Comparison of ENCODE assay signal across 31 mouse cellular contexts in the genomic region with DNA sequence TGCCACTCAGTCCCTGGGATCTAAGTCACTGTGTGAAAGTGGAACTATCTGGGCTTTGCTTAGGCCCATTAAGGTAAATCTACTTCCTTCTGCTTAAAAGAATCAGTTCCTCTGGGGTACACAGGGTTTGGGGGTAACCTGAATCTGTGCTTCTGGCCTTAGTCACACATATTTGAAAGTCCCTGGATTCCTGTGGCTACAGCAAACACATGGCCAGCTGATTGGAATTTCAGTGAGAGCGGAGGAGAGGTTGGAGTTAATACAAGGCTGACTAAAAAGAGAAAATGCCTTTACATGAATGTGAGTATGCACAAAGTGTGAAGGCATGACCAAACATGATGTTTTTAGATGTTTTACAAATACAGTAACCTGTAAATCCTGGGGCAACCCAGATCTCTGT. TPM values are rescaled to one million over a fixed set of nuclear protein-coding genes. Genes with fewer than 3 reads are reported as not detected.
DNase-seq lines count a peak whose midpoint lies in the region; ATAC-seq and TF ChIP-seq lines count a peak whose summit lies in the region.
"Had no signal": no experiment of that assay in that cellular context is flagged by ENCODE, and none has a peak within 500 bp of the region (broad histone marks: within the 10 kb centered on the region; RNA-seq: fewer than 3 reads in every experiment).

No protein-coding gene starts in this region.

- peak overlapping the region; percentile 27 for H3K4me2 ChIP-seq in myocyte (ENCODE audit: low read depth)
- H3K4me2 ChIP-seq: embryonic facial prominence, embryonic 13.5 days; forebrain, embryonic 13.5 days; heart, embryonic 13.5 days; hindbrain, embryonic 14.5 days had no signal

- TF ChIP-seq CTCF in C2C12 (IDR thresholded peaks at IDR 0.05; ENCODE audit: control insufficient read depth, insufficient read depth, insufficient read length), result no peak
- no peak for TF ChIP-seq CTCF in Patski (IDR thresholded peaks at IDR 0.05)
- no peak for TF ChIP-seq CTCF in lung, adult 2 months (IDR thresholded peaks at IDR 0.05; ENCODE audit: insufficient read depth, low read length)

- no peaks in the 10 kb centered on the region for H3K4me1 ChIP-seq in lung, adult 2 months (ENCODE audit: control insufficient read depth, insufficient read depth, low read length)
- H3K4me1 ChIP-seq: embryonic facial prominence, embryonic 10.5 days; embryonic facial prominence, embryonic 13.5 days; forebrain, embryonic 10.5 days; forebrain, embryonic 13.5 days; heart, embryonic 10.5 days; heart, embryonic 13.5 days had no signal

- ATAC-seq in Patski, result peak; percentile 95
- ATAC-seq: forebrain, embryonic 13.5 days; forebrain, embryonic 16.5 days had no signal

- in situ Hi-C loops in Patski (cut with MboI; ENCODE audit: low pct_unique_long_range_greater_than_20kb), result no loop called here

- H3K27me3 ChIP-seq in C2C12 (ENCODE audit: control insufficient read depth, insufficient read depth, insufficient read length) (no peaks in the 10 kb centered on the region), Patski (no peaks in the 10 kb centered on the region), myocyte (ENCODE audit: control insufficient read depth, insufficient read depth, insufficient read length) (no peaks in the 10 kb centered on the region)
- H3K27me3 ChIP-seq: embryonic facial prominence, embryonic 13.5 days had no signal

- WGBS in lung, adult 2 months, result 86% methylated on average over 1 of the region's 1 CpGs

- H3K36me3 ChIP-seq in C2C12 (ENCODE audit: control insufficient read depth, insufficient read depth) (no peaks in the 10 kb centered on the region), myocyte (ENCODE audit: control insufficient read depth, insufficient read depth) (no peaks in the 10 kb centered on the region)
- H3K36me3 ChIP-seq: embryonic facial prominence, embryonic 10.5 days; embryonic facial prominence, embryonic 13.5 days; forebrain, embryonic 10.5 days; G1E; heart, embryonic 10.5 days; heart, embryonic 13.5 days had no signal

- no peak for TF ChIP-seq POLR2A in myocyte (IDR thresholded peaks at IDR 0.05; ENCODE audit: insufficient read length, low read depth)
- no peak for TF ChIP-seq POLR2A in lung, adult 2 months (IDR thresholded peaks at IDR 0.05; ENCODE audit: borderline replicate concordance, extremely low read depth, low read depth, low read length)

- intact Hi-C loops in left cerebral cortex, postnatal 25 days (cut with DNase I), result no loop called here

- H3K4me3 ChIP-seq in C2C12 (ENCODE audit: insufficient read depth, poor library complexity, severe bottlenecking), result no peak overlapping the region
- no peak overlapping the region for H3K4me3 ChIP-seq in myocyte
- H3K4me3 ChIP-seq in lung, adult 2 months (replicated peaks; ENCODE audit: extremely low read depth, low read depth, low read length), result no peak overlapping the region
- H3K4me3 ChIP-seq: embryonic facial prominence, embryonic 10.5 days; embryonic facial prominence, embryonic 13.5 days; forebrain, embryonic 10.5 days; forebrain, embryonic 13.5 days; heart, adult 2 months; heart, embryonic 10.5 days; heart, embryonic 13.5 days had no signal

- CTCF ChIA-PET in Patski (lab: Charles Lee), result no interaction called here

- H3ac ChIP-seq in C2C12 (ENCODE audit: control insufficient read depth, insufficient read length, low read depth) (no peak overlapping the region), myocyte (ENCODE audit: control insufficient read depth, insufficient read length) (no peak overlapping the region)

- POLR2A ChIA-PET in Patski (lab: Charles Lee), result interaction anchor here (0.6 to 0.9 kb wide), 3 partner anchors 14 to 87 kb away, joined by 3 to 5 read pairs (median 4); no protein-coding TSS in a partner anchor

- H3K79me2 ChIP-seq in C2C12 (ENCODE audit: control insufficient read depth, insufficient read depth), result no peaks in the 10 kb centered on the region
- no peaks in the 10 kb centered on the region for H3K79me2 ChIP-seq in myocyte (ENCODE audit: control insufficient read depth, insufficient read depth)

- H3K79me3 ChIP-seq in C2C12 (ENCODE audit: low read depth), result no peaks in the 10 kb centered on the region

- DNase-seq in 3134 (ENCODE audit: extremely low read depth, insufficient read length, low spot score) (peak; percentile 67), Patski (ENCODE audit: low read depth, low spot score) (no peak)
- no peak for DNase-seq in lung, adult 2 months
- DNase-seq in embryo, embryonic 10.5 days (ENCODE audit: low spot score), result no peak
- no peak for DNase-seq in left cerebral cortex, postnatal 25 days (ENCODE audit: low spot score in 2 of 2)
- DNase-seq: adrenal gland, adult 2 months; adrenal gland, postnatal 14 days; cerebellum, adult 11 months; cerebellum, adult 2 months; cerebellum, adult 9-11 months; cerebellum, postnatal 25 days; embryo, embryonic 11 days; gastrocnemius, postnatal 10 days; gastrocnemius, postnatal 36 days; heart, adult 2 months; heart, postnatal 14 days; heart, postnatal 4 days had no signal

TF ChIP-seq in C2C12, 6 proteins besides CTCF, POLR2A, EP300 and RAD21:
- no peak for TF ChIP-seq MYOG (IDR thresholded peaks at IDR 0.05; ENCODE audit: control insufficient read depth, extremely low read depth, insufficient read length)
- peak; percentile 61 for TF ChIP-seq MAX (IDR thresholded peaks at IDR 0.05)
- peak; percentile 15 for TF ChIP-seq USF1 (IDR thresholded peaks at IDR 0.05; ENCODE audit: low read depth)
- no peak for TF ChIP-seq FOSL1 (IDR thresholded peaks at IDR 0.05; ENCODE audit: insufficient read depth, low read length, poor library complexity, severe bottlenecking)

TF ChIP-seq in myocyte, 11 proteins besides CTCF, POLR2A, EP300 and RAD21:
- TF ChIP-seq E2F4 (IDR thresholded peaks at IDR 0.05; ENCODE audit: insufficient read depth) (no peak), MYOD1 (IDR thresholded peaks at IDR 0.05; ENCODE audit: control insufficient read depth in 1 of 3, insufficient read length in 2 of 3, low read depth in 2 of 3) (peak in 1 of 3 experiments; percentile 30), SRF (IDR thresholded peaks at IDR 0.05; ENCODE audit: control insufficient read depth, insufficient read length, low read depth) (no peak), POLR2AphosphoS2 (IDR thresholded peaks at IDR 0.05; ENCODE audit: insufficient read length, low read depth) (no peak)
TF ChIP-seq in myocyte: peak in this region for 1.

RNA-seq across cellular contexts. Expression of gene Fam107a, which starts 23.6 kb away (rescaled TPM):
- not detected for polyA plus RNA-seq in C2C12 (2012; fragmentation: generic; extraction: Trizol)
- 173 TPM for polyA plus RNA-seq in Patski (2021)
- polyA plus RNA-seq in myocyte (2012; fragmentation: generic; extraction: Trizol), result 4.5 TPM
- polyA plus RNA-seq in lung, adult 2 months (2012; rRNA removed), result 8.5 and 12.1 TPM in 2 replicates
- 100 to 1,000 TPM; 286 to 343 TPM for total RNA-seq in left cerebral cortex, postnatal 25 days (2021)
- total RNA-seq: CH12.LX; common myeloid progenitor, adult 5-6 weeks; granulocyte monocyte progenitor cell, adult 5-6 weeks had no signal
- polyA plus RNA-seq: G1E had no signal

RNA-seq across cellular contexts. Expression of gene Acox2, which starts 35.1 kb away (rescaled TPM):
- polyA plus RNA-seq in C2C12 (2012; fragmentation: generic; extraction: Trizol), result not detected
- 0.53 TPM for polyA plus RNA-seq in Patski (2021)
- 2.1 TPM for polyA plus RNA-seq in myocyte (2012; fragmentation: generic; extraction: Trizol)
- polyA plus RNA-seq in lung, adult 2 months (2012; rRNA removed), result 12.7 and 24.4 TPM in 2 replicates
- not detected for total RNA-seq in left cerebral cortex, postnatal 25 days (2021)
- total RNA-seq: CH12.LX; common myeloid progenitor, adult 5-6 weeks; G1E; granulocyte monocyte progenitor cell, adult 5-6 weeks; heart, postnatal 4 days had no signal
- polyA plus RNA-seq: embryonic facial prominence, embryonic 10.5 days; embryonic facial prominence, embryonic 13.5 days; forebrain, embryonic 10.5 days; forebrain, embryonic 13.5 days; G1E; hindbrain, embryonic 14.5 days had no signal

Comparison
In these comparisons a context has a peak if more than half of its experiments do, and no peak if none do; other contexts are left out.
1. RNA of gene Fam107a, which starts 23.6 kb away (polyA plus RNA-seq): 173 TPM in Patski (single experiment); 8.5 to 12.1 TPM in lung, adult 2 months, 4.5 TPM in myocyte (single experiment) and not detected in C2C12 (single experiment); every median in the first group is over 10 times any median in the second.